Comparison of ENCODE assay signal across 7 mouse cellular contexts in the genomic region with DNA sequence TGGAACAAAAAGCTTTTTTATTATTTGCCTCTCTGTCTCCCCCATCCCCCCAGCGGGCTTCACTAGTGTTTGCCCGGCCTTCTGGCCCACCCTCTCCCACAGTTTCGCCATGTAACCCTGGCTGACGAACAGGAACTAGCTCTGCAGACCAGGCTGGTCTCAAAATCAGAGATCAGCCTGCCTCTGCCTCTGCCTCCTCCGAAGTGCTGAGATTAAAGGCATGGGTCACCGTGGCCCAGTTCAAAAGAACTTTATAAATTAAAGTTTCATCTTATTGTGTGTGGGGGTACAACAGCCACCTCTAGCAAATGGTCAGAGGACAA. TPM values are rescaled to one million over a fixed set of nuclear protein-coding genes. Genes with fewer than 3 reads are reported as not detected.
DNase-seq lines count a peak whose midpoint lies in the region; ATAC-seq and TF ChIP-seq lines count a peak whose summit lies in the region.

No protein-coding gene starts in this region.

- H3K9ac ChIP-seq in forebrain, embryonic 14.5 days (ENCODE audit: low read length) = peak overlapping the region; percentile 35; the same call in 1 of the 2 replicates
- peak overlapping the region; percentile 90 for H3K9ac ChIP-seq in intestine, postnatal 0 days (ENCODE audit: low read depth, low read length)

- H3K9me3 ChIP-seq in forebrain, embryonic 14.5 days (replicated peaks; ENCODE audit: control insufficient read depth, low read length) = no peaks in the 10 kb centered on the region
- no peaks in the 10 kb centered on the region for H3K9me3 ChIP-seq in intestine, postnatal 0 days (ENCODE audit: control insufficient read depth)

- WGBS in lung, adult 2 months = 76% methylated on average over 6 of the region's 6 CpGs
- 88% methylated on average over 6 of the region's 6 CpGs for WGBS in forebrain, embryonic 14.5 days
- 79% methylated on average over 6 of the region's 6 CpGs for WGBS in intestine, postnatal 0 days
- 81% methylated on average over 6 of the region's 6 CpGs for WGBS in olfactory bulb, adult 2 months

- H3K36me3 ChIP-seq in forebrain, embryonic 14.5 days (ENCODE audit: control insufficient read depth, insufficient read depth, low read length) = 0 out of 2 replicates have a peak, but pooled peaks cover 9% of the 10 kb centered on the region
- peaks cover 8% of the 10 kb centered on the region; the same call in 1 of the 2 replicates for H3K36me3 ChIP-seq in intestine, postnatal 0 days (ENCODE audit: control insufficient read depth, insufficient read depth)

- H3K27ac ChIP-seq in forebrain, embryonic 14.5 days (ENCODE audit: low read depth, low read length) = no peak overlapping the region
- H3K27ac ChIP-seq in intestine, postnatal 0 days (ENCODE audit: low read depth, low read length) = peak overlapping the region; percentile 97; the same call in 1 of the 2 replicates
- no peak overlapping the region for H3K27ac ChIP-seq in olfactory bulb, adult 2 months (ENCODE audit: insufficient read depth, low read depth, low read length)

- TF ChIP-seq POLR2A in lung, adult 2 months (IDR thresholded peaks at IDR 0.05; ENCODE audit: borderline replicate concordance, extremely low read depth, low read depth, low read length) = no peak
- TF ChIP-seq POLR2A in olfactory bulb, adult 2 months (IDR thresholded peaks at IDR 0.05; ENCODE audit: insufficient read depth, low read depth, low read length) = no peak

- no peak for ATAC-seq in forebrain, embryonic 14.5 days
- no peak for ATAC-seq in intestine, postnatal 0 days

- peaks cover 16% of the 10 kb centered on the region for H3K4me1 ChIP-seq in lung, adult 2 months (ENCODE audit: control insufficient read depth, insufficient read depth, low read length)
- peaks cover 13% of the 10 kb centered on the region for H3K4me1 ChIP-seq in forebrain, embryonic 14.5 days (ENCODE audit: control insufficient read depth, insufficient read depth, low read length)
- 0 out of 2 replicates have a peak, but pooled peaks cover 8% of the 10 kb centered on the region for H3K4me1 ChIP-seq in intestine, postnatal 0 days (replicated peaks; ENCODE audit: control insufficient read depth, insufficient read depth, low read length)
- H3K4me1 ChIP-seq in olfactory bulb, adult 2 months (ENCODE audit: control insufficient read depth, insufficient read depth, low read length) = peaks cover 11% of the 10 kb centered on the region; the same call in 1 of the 2 replicates

- H3K4me2 ChIP-seq in forebrain, embryonic 14.5 days (ENCODE audit: low read length) = peak overlapping the region; percentile 74
- H3K4me2 ChIP-seq in intestine, postnatal 0 days (replicated peaks; ENCODE audit: low read depth) = peak overlapping the region; percentile 80

- no peak for TF ChIP-seq CTCF in lung, adult 2 months (IDR thresholded peaks at IDR 0.05; ENCODE audit: insufficient read depth, low read length)
- no peak for TF ChIP-seq CTCF in intestine, postnatal 0 days (IDR thresholded peaks at IDR 0.05; ENCODE audit: low read depth)
- TF ChIP-seq CTCF in olfactory bulb, adult 2 months (IDR thresholded peaks at IDR 0.05; ENCODE audit: insufficient read depth, low read depth, low read length) = no peak

- H3K4me3 ChIP-seq in lung, adult 2 months (replicated peaks; ENCODE audit: extremely low read depth, low read depth, low read length) = peak overlapping the region; percentile 39
- 0 out of 2 replicates have a peak overlapping the region, but pooled peaks have one; percentile 4 for H3K4me3 ChIP-seq in forebrain, embryonic 14.5 days (ENCODE audit: low read depth, low read length)
- H3K4me3 ChIP-seq in intestine, postnatal 0 days (ENCODE audit: low read depth, low read length) = peak overlapping the region; percentile 76
- peak overlapping the region; percentile 17; the same call in 1 of the 2 replicates for H3K4me3 ChIP-seq in olfactory bulb, adult 2 months (ENCODE audit: insufficient read depth, low read depth, low read length)

- H3K27me3 ChIP-seq in forebrain, embryonic 14.5 days (replicated peaks; ENCODE audit: control insufficient read depth, insufficient read depth, low read length) = no peaks in the 10 kb centered on the region
- H3K27me3 ChIP-seq in intestine, postnatal 0 days (replicated peaks; ENCODE audit: control insufficient read depth, insufficient read depth, low read length) = no peaks in the 10 kb centered on the region

- DNase-seq in lung, adult 2 months = no peak
- no peak for DNase-seq in lung, postnatal 25 days (ENCODE audit: low spot score)
- DNase-seq in forebrain, embryonic 14.5 days (ENCODE audit: low spot score) = no peak
- no peak for DNase-seq in embryo, embryonic 11 days
- no peak for DNase-seq in layer of hippocampus, postnatal 14 days (ENCODE audit: low spot score in 2 of 2)

RNA-seq across cellular contexts. Expression of a gene that starts 1.1 kb away (rescaled TPM):
- 26.9 and 29.3 TPM in 2 replicates for polyA plus RNA-seq in lung, adult 2 months (2012; rRNA removed)
- 81.8 and 83.2 TPM in 2 replicates for polyA plus RNA-seq in forebrain, embryonic 14.5 days (2014; fragmentation: Nextera tagmentation; extraction: Ambion mirVana)
- polyA plus RNA-seq in intestine, postnatal 0 days (2015; fragmentation: Nextera tagmentation; extraction: Ambion mirVana) = 64.6 and 66.8 TPM in 2 replicates
- polyA plus RNA-seq in olfactory bulb, adult 2 months (2012; ENCODE audit: insufficient read depth, insufficient read length, low replicate concordance, missing spikeins) = not detected in 2 replicates
- total RNA-seq in layer of hippocampus, postnatal 14 days (2021) = 10 to 100 TPM; 42.9 to 53.7 TPM

RNA-seq across cellular contexts. Expression of a gene that starts 1.3 kb away (rescaled TPM):
- polyA plus RNA-seq in lung, adult 2 months (2012; rRNA removed) = 45.6 and 67.9 TPM in 2 replicates
- polyA plus RNA-seq in forebrain, embryonic 14.5 days (2014; fragmentation: Nextera tagmentation; extraction: Ambion mirVana) = 48.1 and 56.3 TPM in 2 replicates
- polyA plus RNA-seq in intestine, postnatal 0 days (2015; fragmentation: Nextera tagmentation; extraction: Ambion mirVana) = 98.9 and 114 TPM in 2 replicates
- polyA plus RNA-seq in olfactory bulb, adult 2 months (2012; ENCODE audit: insufficient read depth, insufficient read length, low replicate concordance, missing spikeins) = not detected in 2 replicates
- 100 to 1,000 TPM; 123 to 125 TPM for total RNA-seq in layer of hippocampus, postnatal 14 days (2021)

RNA-seq across cellular contexts. Expression of a gene that starts 29.6 kb away (rescaled TPM):
- polyA plus RNA-seq in lung, adult 2 months (2012; rRNA removed) = 26.5 and 35.5 TPM in 2 replicates
- polyA plus RNA-seq in forebrain, embryonic 14.5 days (2014; fragmentation: Nextera tagmentation; extraction: Ambion mirVana) = 25.9 and 44.4 TPM in 2 replicates
- 3.7 and 4.8 TPM in 2 replicates for polyA plus RNA-seq in intestine, postnatal 0 days (2015; fragmentation: Nextera tagmentation; extraction: Ambion mirVana)
- polyA plus RNA-seq in olfactory bulb, adult 2 months (2012; ENCODE audit: insufficient read depth, insufficient read length, low replicate concordance, missing spikeins) = 87.6 TPM in 1 of 2 replicates, not detected in the other
- 100 to 1,000 TPM in 1 of 2 experiments, 10 to 100 TPM in 1; 87.9 to 102 TPM for total RNA-seq in layer of hippocampus, postnatal 14 days (2021)

RNA-seq across cellular contexts. Expression of a gene that starts 40.3 kb away (rescaled TPM):
- 3.6 and 16.8 TPM in 2 replicates for polyA plus RNA-seq in lung, adult 2 months (2012; rRNA removed)
- polyA plus RNA-seq in forebrain, embryonic 14.5 days (2014; fragmentation: Nextera tagmentation; extraction: Ambion mirVana) = 0.11 and 0.17 TPM in 2 replicates
- 1.2 and 1.3 TPM in 2 replicates for polyA plus RNA-seq in intestine, postnatal 0 days (2015; fragmentation: Nextera tagmentation; extraction: Ambion mirVana)
- polyA plus RNA-seq in olfactory bulb, adult 2 months (2012; ENCODE audit: insufficient read depth, insufficient read length, low replicate concordance, missing spikeins) = not detected in 2 replicates
- under 1 TPM; 0.44 to 0.72 TPM for total RNA-seq in layer of hippocampus, postnatal 14 days (2021)

RNA-seq across cellular contexts. Expression of a gene that starts 58.9 kb away (rescaled TPM):
- 32.9 and 41.3 TPM in 2 replicates for polyA plus RNA-seq in lung, adult 2 months (2012; rRNA removed)
- 79.6 and 83.4 TPM in 2 replicates for polyA plus RNA-seq in forebrain, embryonic 14.5 days (2014; fragmentation: Nextera tagmentation; extraction: Ambion mirVana)
- 35.6 and 38.5 TPM in 2 replicates for polyA plus RNA-seq in intestine, postnatal 0 days (2015; fragmentation: Nextera tagmentation; extraction: Ambion mirVana)
- not detected in 2 replicates for polyA plus RNA-seq in olfactory bulb, adult 2 months (2012; ENCODE audit: insufficient read depth, insufficient read length, low replicate concordance, missing spikeins)
- 10 to 100 TPM; 55.3 to 63.7 TPM for total RNA-seq in layer of hippocampus, postnatal 14 days (2021)

Comparison
In these comparisons a context has a peak if more than half of its experiments do, and no peak if none do; other contexts are left out.
1. H3K4me3 ChIP-seq: peak in every context shown above with its lines; median percentile 76 in intestine, postnatal 0 days; 39 in lung, adult 2 months; 17 in olfactory bulb, adult 2 months; 4 in forebrain, embryonic 14.5 days.